ENCODE assay signal across 8 mouse cellular contexts in genomic region chr9:108579344-108579690, GRCm38 (mm10). TPM values are rescaled to one million over a fixed set of nuclear protein-coding genes. Genes with fewer than 3 reads are reported as not detected.
DNase-seq lines count a peak whose midpoint lies in the region; ATAC-seq and TF ChIP-seq lines count a peak whose summit lies in the region.

No protein-coding gene starts in this region.

- 0 out of 2 replicates have a peak, but pooled peaks have one; percentile 0 for ATAC-seq in kidney, postnatal 0 days (replicated peaks; ENCODE audit: low FRiP score, low read depth)
- no peak for ATAC-seq in hindbrain, embryonic 15.5 days (ENCODE audit: low FRiP score, low read depth)
- ATAC-seq in midbrain, postnatal 0 days (ENCODE audit: low FRiP score): no peak
- ATAC-seq in CD4-positive, CD25-positive, alpha-beta regulatory T cell, adult 4 months: no peak

- H3K4me2 ChIP-seq in kidney, postnatal 0 days (ENCODE audit: low read length): peak overlapping the region; percentile 84
- H3K4me2 ChIP-seq in hindbrain, embryonic 15.5 days: peak overlapping the region; percentile 78
- peak overlapping the region; percentile 86 for H3K4me2 ChIP-seq in midbrain, postnatal 0 days (ENCODE audit: low read depth, low read length, poor library complexity, severe bottlenecking)

- no peak for TF ChIP-seq POLR2A in bone marrow, adult 2 months (IDR thresholded peaks at IDR 0.05; ENCODE audit: borderline replicate concordance, control insufficient read depth, low read depth, low read length)

- TF ChIP-seq CTCF in kidney, postnatal 0 days (IDR thresholded peaks at IDR 0.05; ENCODE audit: low read depth): no peak
- no peak for TF ChIP-seq CTCF in bone marrow, adult 2 months (IDR thresholded peaks at IDR 0.05; ENCODE audit: control insufficient read depth, insufficient read depth, low read length)
- TF ChIP-seq CTCF in midbrain, postnatal 0 days (IDR thresholded peaks at IDR 0.05): no peak

- peak overlapping the region; percentile 88 for H3K9ac ChIP-seq in kidney, postnatal 0 days (ENCODE audit: low read depth, low read length)
- H3K9ac ChIP-seq in hindbrain, embryonic 15.5 days: peak overlapping the region; percentile 82; the same call in 1 of the 2 replicates
- peak overlapping the region; percentile 68 for H3K9ac ChIP-seq in midbrain, postnatal 0 days (replicated peaks; ENCODE audit: low read length, poor library complexity, severe bottlenecking)

- DNase-seq in kidney, postnatal 0 days (ENCODE audit: low spot score): no peak
- DNase-seq in kidney, adult 8-10 months: no peak
- no peak for DNase-seq in midbrain, postnatal 0 days (ENCODE audit: low spot score)
- no peak for DNase-seq in right cerebral cortex, postnatal 36 days (ENCODE audit: low spot score in 2 of 2)
- no peak for DNase-seq in right cerebral cortex, postnatal 14 days

- H3K9me3 ChIP-seq in kidney, postnatal 0 days (replicated peaks; ENCODE audit: low read length): no peaks in the 10 kb centered on the region
- no peaks in the 10 kb centered on the region for H3K9me3 ChIP-seq in hindbrain, embryonic 15.5 days
- H3K9me3 ChIP-seq in midbrain, postnatal 0 days (ENCODE audit: low read length): no peaks in the 10 kb centered on the region

- H3K27me3 ChIP-seq in kidney, postnatal 0 days (ENCODE audit: insufficient read depth, low read length): no peaks in the 10 kb centered on the region
- no peaks in the 10 kb centered on the region for H3K27me3 ChIP-seq in hindbrain, embryonic 15.5 days
- H3K27me3 ChIP-seq in midbrain, postnatal 0 days (ENCODE audit: insufficient read depth, low read length): no peaks in the 10 kb centered on the region

- 65% methylated on average over 5 of the region's 5 CpGs for WGBS in kidney, postnatal 0 days
- 75% methylated on average over 5 of the region's 5 CpGs for WGBS in bone marrow, adult 2 months
- whole genome bisulfite sequencing in hindbrain, embryonic 15.5 days: 74% methylated on average over 5 of the region's 5 CpGs
- 54% methylated on average over 5 of the region's 5 CpGs for WGBS in midbrain, postnatal 0 days

- peaks cover 11% of the 10 kb centered on the region; the same call in 1 of the 2 replicates for H3K4me1 ChIP-seq in kidney, postnatal 0 days (replicated peaks; ENCODE audit: insufficient read depth, low read length)
- peaks cover 2% of the 10 kb centered on the region for H3K4me1 ChIP-seq in bone marrow, adult 2 months (ENCODE audit: control insufficient read depth, insufficient read depth, low read length)
- H3K4me1 ChIP-seq in hindbrain, embryonic 15.5 days (replicated peaks): peaks cover 47% of the 10 kb centered on the region
- peaks cover 27% of the 10 kb centered on the region; the same call in 1 of the 2 replicates for H3K4me1 ChIP-seq in midbrain, postnatal 0 days (ENCODE audit: insufficient read depth, low read length)

- H3K27ac ChIP-seq in kidney, postnatal 0 days: peak overlapping the region; percentile 90
- H3K27ac ChIP-seq in bone marrow, adult 2 months (ENCODE audit: control insufficient read depth, insufficient read depth, low read depth, low read length, poor library complexity): no peak overlapping the region
- H3K27ac ChIP-seq in hindbrain, embryonic 15.5 days (replicated peaks): peak overlapping the region; percentile 96
- peak overlapping the region; percentile 99 for H3K27ac ChIP-seq in midbrain, postnatal 0 days (ENCODE audit: low read depth, low read length)

- peak overlapping the region; percentile 74 for H3K4me3 ChIP-seq in kidney, postnatal 0 days (replicated peaks; ENCODE audit: low read depth, low read length)
- peak overlapping the region; percentile 82 for H3K4me3 ChIP-seq in bone marrow, adult 2 months (replicated peaks; ENCODE audit: control insufficient read depth, low read depth, low read length)
- peak overlapping the region; percentile 80 for H3K4me3 ChIP-seq in hindbrain, embryonic 15.5 days
- peak overlapping the region; percentile 70 for H3K4me3 ChIP-seq in midbrain, postnatal 0 days (ENCODE audit: low read depth, low read length)

- 0 out of 2 replicates have a peak, but pooled peaks cover 8% of the 10 kb centered on the region for H3K36me3 ChIP-seq in kidney, postnatal 0 days (ENCODE audit: insufficient read depth, low read length)
- peaks cover 12% of the 10 kb centered on the region for H3K36me3 ChIP-seq in hindbrain, embryonic 15.5 days
- H3K36me3 ChIP-seq in midbrain, postnatal 0 days (ENCODE audit: insufficient read depth, low read length): peaks cover 26% of the 10 kb centered on the region

RNA-seq across cellular contexts. Expression of gene Wdr6, which starts 0.8 kb away (rescaled TPM):
- polyA plus RNA-seq in kidney, postnatal 0 days (2015; fragmentation: Nextera tagmentation; extraction: Ambion mirVana): 67.6 and 75.9 TPM in 2 replicates
- polyA plus RNA-seq in bone marrow, adult 2 months (2011; ENCODE audit: insufficient read depth, insufficient read length, low replicate concordance, missing spikeins): 5.8 and 7.9 TPM in 2 replicates
- 308 and 313 TPM in 2 replicates for polyA plus RNA-seq in hindbrain, embryonic 15.5 days (2015; fragmentation: Nextera tagmentation; extraction: Ambion mirVana)
- 610 and 628 TPM in 2 replicates for total RNA-seq in midbrain, postnatal 0 days (2014; rRNA removed)
- 378 and 391 TPM in 2 replicates for polyA plus RNA-seq in midbrain, postnatal 0 days (2015; fragmentation: Nextera tagmentation; extraction: Ambion mirVana)
- polyA plus RNA-seq in CD4-positive, CD25-positive, alpha-beta regulatory T cell, adult 4 months (2017; shearing (Covaris generic)): 10 to 100 TPM; 29.8 to 56.5 TPM

RNA-seq across cellular contexts. Expression of gene Dalrd3, which starts 9.6 kb away (rescaled TPM):
- 102 and 114 TPM in 2 replicates for polyA plus RNA-seq in kidney, postnatal 0 days (2015; fragmentation: Nextera tagmentation; extraction: Ambion mirVana)
- polyA plus RNA-seq in bone marrow, adult 2 months (2011; ENCODE audit: insufficient read depth, insufficient read length, low replicate concordance, missing spikeins): 44.0 and 105 TPM in 2 replicates
- polyA plus RNA-seq in hindbrain, embryonic 15.5 days (2015; fragmentation: Nextera tagmentation; extraction: Ambion mirVana): 304 and 323 TPM in 2 replicates
- 98.3 and 119 TPM in 2 replicates for total RNA-seq in midbrain, postnatal 0 days (2014; rRNA removed)
- 310 and 313 TPM in 2 replicates for polyA plus RNA-seq in midbrain, postnatal 0 days (2015; fragmentation: Nextera tagmentation; extraction: Ambion mirVana)
- polyA plus RNA-seq in CD4-positive, CD25-positive, alpha-beta regulatory T cell, adult 4 months (2017; shearing (Covaris generic)): 10 to 100 TPM; 65.5 to 75.7 TPM

RNA-seq across cellular contexts. Expression of gene Ndufaf3, which starts 12.1 kb away (rescaled TPM):
- 67.7 and 69.2 TPM in 2 replicates for polyA plus RNA-seq in kidney, postnatal 0 days (2015; fragmentation: Nextera tagmentation; extraction: Ambion mirVana)
- polyA plus RNA-seq in bone marrow, adult 2 months (2011; ENCODE audit: insufficient read depth, insufficient read length, low replicate concordance, missing spikeins): 14.7 and 23.0 TPM in 2 replicates
- polyA plus RNA-seq in hindbrain, embryonic 15.5 days (2015; fragmentation: Nextera tagmentation; extraction: Ambion mirVana): 73.4 and 78.5 TPM in 2 replicates
- 56.9 and 62.9 TPM in 2 replicates for total RNA-seq in midbrain, postnatal 0 days (2014; rRNA removed)
- polyA plus RNA-seq in midbrain, postnatal 0 days (2015; fragmentation: Nextera tagmentation; extraction: Ambion mirVana): 93.1 and 93.8 TPM in 2 replicates
- polyA plus RNA-seq in CD4-positive, CD25-positive, alpha-beta regulatory T cell, adult 4 months (2017; shearing (Covaris generic)): 10 to 100 TPM; 48.0 to 61.4 TPM

RNA-seq across cellular contexts. Expression of gene P4htm, which starts 18.1 kb away (rescaled TPM):
- polyA plus RNA-seq in kidney, postnatal 0 days (2015; fragmentation: Nextera tagmentation; extraction: Ambion mirVana): 8.3 and 8.6 TPM in 2 replicates
- polyA plus RNA-seq in bone marrow, adult 2 months (2011; ENCODE audit: insufficient read depth, insufficient read length, low replicate concordance, missing spikeins): 1.4 TPM in 1 of 2 replicates, not detected in the other
- polyA plus RNA-seq in hindbrain, embryonic 15.5 days (2015; fragmentation: Nextera tagmentation; extraction: Ambion mirVana): 34.9 and 35.1 TPM in 2 replicates
- total RNA-seq in midbrain, postnatal 0 days (2014; rRNA removed): 51.7 and 65.8 TPM in 2 replicates
- 48.7 and 53.5 TPM in 2 replicates for polyA plus RNA-seq in midbrain, postnatal 0 days (2015; fragmentation: Nextera tagmentation; extraction: Ambion mirVana)
- 10 to 100 TPM in 1 of 2 experiments, 1 to 10 TPM in 1; 7.8 to 15.5 TPM for polyA plus RNA-seq in CD4-positive, CD25-positive, alpha-beta regulatory T cell, adult 4 months (2017; shearing (Covaris generic))

RNA-seq across cellular contexts. Expression of gene Impdh2, which starts 19.2 kb away (rescaled TPM):
- polyA plus RNA-seq in kidney, postnatal 0 days (2015; fragmentation: Nextera tagmentation; extraction: Ambion mirVana): 118 and 132 TPM in 2 replicates
- 56.2 and 207 TPM in 2 replicates for polyA plus RNA-seq in bone marrow, adult 2 months (2011; ENCODE audit: insufficient read depth, insufficient read length, low replicate concordance, missing spikeins)
- 109 and 111 TPM in 2 replicates for polyA plus RNA-seq in hindbrain, embryonic 15.5 days (2015; fragmentation: Nextera tagmentation; extraction: Ambion mirVana)
- total RNA-seq in midbrain, postnatal 0 days (2014; rRNA removed): 81.3 and 81.7 TPM in 2 replicates
- 93.7 and 96.6 TPM in 2 replicates for polyA plus RNA-seq in midbrain, postnatal 0 days (2015; fragmentation: Nextera tagmentation; extraction: Ambion mirVana)
- 100 to 1,000 TPM; 155 to 180 TPM for polyA plus RNA-seq in CD4-positive, CD25-positive, alpha-beta regulatory T cell, adult 4 months (2017; shearing (Covaris generic))
